Mouse (Mus musculus) forebrain, postnatal 0 days (tissue): Measurements from ENCODE around the gene Edrf1. TPM values are rescaled to one million over a fixed set of nuclear protein-coding genes. Genes with fewer than 3 reads are reported as not detected.
A peak's percentile ranks its signal among the peaks of the same experiment; 100 is the strongest.

Experiments
- ATAC-seq: fragments of 200-750 bp; cut with Nextera tagmentation; 2 replicates; pipeline ENCODE4 v1.8.0; 2017; ENCODE audit warnings: mild to moderate bottlenecking, moderate library complexity
- DNase-seq: peaks from one replicate; pipeline ENCODE4 v3.0.0-alpha.2; 2015
- H3K27ac ChIP-seq: fragments of 300-500 bp; sonication (generic); 2 replicates; pipeline ENCODE4 v1.5.1; 2014; ENCODE audit warnings: low read depth, mild to moderate bottlenecking, antibody characterized with exemption, low read length, moderate library complexity, mixed read lengths
- H3K27me3 ChIP-seq: fragments of 300-500 bp; sonication (generic); 2 replicates; pipeline ENCODE4 v1.6.1; 2014; ENCODE audit warnings: mild to moderate bottlenecking, low read length, mixed read lengths; ENCODE audit not compliant: insufficient read depth
- H3K36me3 ChIP-seq: fragments of 300-500 bp; sonication (generic); 2 replicates; pipeline ENCODE4 v1.6.1; 2014; ENCODE audit warnings: mild to moderate bottlenecking, moderate library complexity; ENCODE audit not compliant: insufficient read depth
- H3K4me1 ChIP-seq: fragments of 300-500 bp; sonication (generic); 2 replicates; pipeline ENCODE4 v1.6.1; 2014; ENCODE audit warnings: antibody characterized with exemption; ENCODE audit not compliant: insufficient read depth
- H3K4me2 ChIP-seq: fragments of 300-500 bp; sonication (generic); 2 replicates; pipeline ENCODE4 v1.6.1; 2014; ENCODE audit warnings: low read depth, mild to moderate bottlenecking, moderate library complexity
- H3K4me3 ChIP-seq: fragments of 300-500 bp; sonication (generic); 2 replicates; pipeline ENCODE4 v1.5.1; 2014; ENCODE audit warnings: low read depth, low read length, mixed read lengths
- H3K9ac ChIP-seq: fragments of 300-500 bp; sonication (generic); 2 replicates; pipeline ENCODE4 v1.6.1; 2014; ENCODE audit warnings: mild to moderate bottlenecking
- H3K9me3 ChIP-seq: fragments of 300-500 bp; sonication (generic); 2 replicates; pipeline ENCODE4 v1.6.1; 2016; ENCODE audit warnings: low read length
- CTCF ChIP-seq: sonication (generic); IDR thresholded peaks from 2 replicates; pipeline ENCODE4 v1.5.1; 2016; ENCODE audit warnings: antibody characterized with exemption, control low read depth, low read depth
- WGBS: fragments of 180-500 bp; shearing (Covaris S2); extraction: QIAGEN DNeasy Blood & Tissue Kit; methylation state at CpG from one replicate; pipeline ENCODE4 v1.1.7; 2014; 5-methylcytosine and 5-hydroxymethylcytosine counted together
- polyA plus RNA-seq: library from polyadenylated mRNA; unstranded; fragments of >200 nt; fragmentation: Nextera tagmentation; extraction: Ambion mirVana; gene quantifications from 2 replicates; pipeline ENCODE4 v1.2.1, GENCODE M21; 2015
- total RNA-seq: library from RNA; depleted of rRNA; stranded (reverse); fragments of >200 nt; gene quantifications from 2 replicates; pipeline ENCODE4 v1.2.3, GENCODE M21; 2014

Edrf1 gene
- total and polyA plus RNA-seq, 2 experiments from 2014 or later, result 10.5 to 27.8 TPM

DNA sequence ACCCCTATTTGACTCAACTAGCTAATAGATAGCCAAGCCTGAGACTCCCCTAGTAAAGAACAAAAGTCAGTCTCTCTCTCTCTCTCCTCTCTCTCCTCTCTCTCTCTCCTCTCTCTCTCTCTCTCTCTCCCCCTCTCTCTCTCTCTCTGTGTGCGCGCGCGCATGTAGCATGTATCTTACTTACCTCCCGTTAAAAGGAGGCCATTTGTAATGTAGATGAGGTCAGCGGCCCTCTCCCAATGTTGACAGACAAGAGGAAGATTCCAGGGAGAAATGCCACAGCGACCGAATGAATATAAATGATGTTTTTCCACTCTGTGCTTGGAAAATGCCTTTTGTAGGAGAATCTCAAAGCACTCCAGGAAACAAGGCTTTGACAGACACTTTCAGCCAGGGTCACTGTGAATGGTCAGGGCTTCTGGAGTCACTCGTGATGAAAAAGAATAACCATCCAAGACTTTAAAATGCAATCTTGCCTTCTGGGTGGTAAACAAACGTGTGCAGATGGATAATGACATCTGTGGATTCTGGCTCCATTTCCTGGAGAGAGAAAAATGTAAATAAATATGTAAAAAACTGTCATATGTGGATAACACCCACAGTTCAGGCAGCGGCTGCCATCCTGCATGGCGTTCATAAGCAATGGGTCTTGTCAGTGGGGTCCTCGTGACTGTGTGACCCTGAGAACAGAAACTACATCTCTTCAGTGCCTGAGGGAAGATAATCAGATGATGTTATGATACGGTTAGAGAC, 10.0 kb upstream of the Edrf1 start:
- Histone ChIP-seq H3K36me3 (no peaks in the 10 kb centered on the region), H3K9ac (no peak overlapping the region), H3K4me3 (no peak overlapping the region), H3K4me1 (0 out of 2 replicates have a peak, but pooled peaks cover 8% of the 10 kb centered on the region), H3K27me3 (no peaks in the 10 kb centered on the region), H3K9me3 (no peaks in the 10 kb centered on the region), H3K27ac (no peak overlapping the region), H3K4me2 (no peak overlapping the region)
- DNase-seq (peak; percentile 73), ATAC-seq (peak; percentile 53; the same call in 1 of the 2 replicates)
- 39% methylated on average over 14 of the region's 14 CpGs for WGBS
- TF ChIP-seq CTCF, result no peak

DNA sequence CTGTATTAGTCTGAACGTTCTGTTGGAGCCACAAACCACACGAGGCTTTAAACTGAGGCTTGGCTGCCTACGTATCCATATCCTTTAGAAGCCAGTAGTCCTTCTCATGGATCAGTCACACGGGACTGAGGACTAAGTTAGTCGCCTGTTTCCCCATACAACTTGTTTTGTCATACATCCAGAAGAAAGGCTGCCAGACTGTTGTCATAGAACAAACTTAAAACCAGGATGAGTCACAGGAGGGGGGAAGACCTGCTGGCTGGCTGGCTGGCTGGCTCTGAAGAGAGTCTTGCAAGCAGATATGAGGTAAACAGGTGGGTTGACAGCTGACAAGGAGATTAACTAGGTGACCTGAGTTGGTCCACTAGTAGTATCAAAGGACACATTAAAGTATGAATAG, 6.5 kb upstream of the Edrf1 start:
- ATAC-seq (no peak), DNase-seq (no peak)
- Histone ChIP-seq H3K36me3 (no peaks in the 10 kb centered on the region), H3K9me3 (no peaks in the 10 kb centered on the region), H3K4me1 (0 out of 2 replicates have a peak, but pooled peaks cover 8% of the 10 kb centered on the region), H3K4me2 (no peak overlapping the region), H3K4me3 (no peak overlapping the region), H3K9ac (no peak overlapping the region), H3K27me3 (no peaks in the 10 kb centered on the region), H3K27ac (no peak overlapping the region)
- WGBS, result 75% methylated on average over 5 of the region's 5 CpGs
- no peak for TF ChIP-seq CTCF

DNA sequence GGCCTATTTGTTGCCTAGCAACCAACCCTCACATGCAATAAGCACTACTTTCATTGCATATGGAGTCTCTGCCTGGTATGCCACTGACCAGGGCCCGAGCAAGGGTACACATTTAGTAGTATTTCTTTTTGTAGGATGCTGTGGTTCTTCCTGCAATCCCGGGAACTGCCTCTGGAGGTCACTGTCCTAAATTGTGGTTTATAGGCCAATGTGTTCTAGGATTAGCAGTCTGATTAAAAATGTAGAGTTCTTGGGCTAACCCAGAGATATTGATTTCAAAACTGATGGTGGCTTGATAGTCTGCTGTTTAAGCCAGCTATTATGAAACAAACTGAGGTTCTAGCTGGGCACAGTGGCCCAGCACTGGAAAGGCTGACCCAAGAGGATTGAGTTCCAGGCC, 4.9 kb upstream of the Edrf1 start:
- no peaks in the 10 kb centered on the region for H3K9me3 ChIP-seq
- H3K36me3 ChIP-seq, result no peaks in the 10 kb centered on the region
- H3K4me2 ChIP-seq, result no peak overlapping the region
- TF ChIP-seq CTCF, result peak; percentile 66
- H3K27me3 ChIP-seq, result no peaks in the 10 kb centered on the region
- H3K4me1 ChIP-seq, result 0 out of 2 replicates have a peak, but pooled peaks cover 5% of the 10 kb centered on the region
- no peak overlapping the region for H3K27ac ChIP-seq
- H3K9ac ChIP-seq, result no peak overlapping the region
- DNase-seq (peak; percentile 61), ATAC-seq (no peak)
- 22% methylated on average over 2 of the region's 2 CpGs for WGBS
- H3K4me3 ChIP-seq, result no peak overlapping the region

DNA sequence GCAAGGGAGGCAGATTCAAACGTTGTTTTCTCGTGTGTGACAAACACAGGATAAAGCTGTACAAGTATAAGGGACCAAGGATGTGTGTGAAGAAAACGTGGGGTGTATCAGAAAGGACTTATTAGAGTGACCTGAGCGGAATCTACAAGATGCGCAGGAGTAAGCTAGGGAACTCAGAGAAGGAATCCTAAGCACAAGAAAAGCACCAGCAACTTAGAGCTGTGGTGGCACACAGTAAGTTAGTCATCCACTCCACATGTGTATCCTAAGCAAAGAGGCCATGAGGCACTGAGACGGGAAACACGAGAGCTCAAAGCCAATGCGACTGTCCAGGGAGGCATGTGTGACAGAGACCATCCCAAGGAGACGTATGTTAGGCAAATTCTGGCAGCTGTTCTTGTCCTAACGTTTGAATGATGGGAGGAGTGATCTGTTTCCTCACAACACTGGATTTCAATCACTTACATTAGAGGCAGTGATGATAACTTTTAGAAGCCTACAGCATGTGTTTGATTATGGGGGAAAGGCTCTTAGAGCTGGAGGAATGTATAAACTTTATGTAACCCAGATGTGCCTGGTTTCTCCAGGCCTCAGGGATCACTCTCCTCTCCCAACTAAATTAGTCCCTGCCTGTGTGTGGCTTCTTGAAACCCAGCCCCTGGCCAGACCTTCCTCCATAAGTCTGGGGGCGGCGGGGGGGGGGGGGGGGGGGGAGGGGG, 2.3 kb upstream of the Edrf1 start:
- ATAC-seq (no peak), DNase-seq (no peak)
- no peak overlapping the region for H3K27ac ChIP-seq
- WGBS, result 59% methylated on average over 10 of the region's 12 CpGs
- no peaks in the 10 kb centered on the region for H3K4me1 ChIP-seq
- H3K36me3 ChIP-seq, result peaks cover 2% of the 10 kb centered on the region; the same call in 1 of the 2 replicates
- no peaks in the 10 kb centered on the region for H3K9me3 ChIP-seq
- no peak overlapping the region for H3K9ac ChIP-seq
- TF ChIP-seq CTCF, result no peak
- H3K4me2 ChIP-seq, result no peak overlapping the region
- no peaks in the 10 kb centered on the region for H3K27me3 ChIP-seq
- no peak overlapping the region for H3K4me3 ChIP-seq

DNA sequence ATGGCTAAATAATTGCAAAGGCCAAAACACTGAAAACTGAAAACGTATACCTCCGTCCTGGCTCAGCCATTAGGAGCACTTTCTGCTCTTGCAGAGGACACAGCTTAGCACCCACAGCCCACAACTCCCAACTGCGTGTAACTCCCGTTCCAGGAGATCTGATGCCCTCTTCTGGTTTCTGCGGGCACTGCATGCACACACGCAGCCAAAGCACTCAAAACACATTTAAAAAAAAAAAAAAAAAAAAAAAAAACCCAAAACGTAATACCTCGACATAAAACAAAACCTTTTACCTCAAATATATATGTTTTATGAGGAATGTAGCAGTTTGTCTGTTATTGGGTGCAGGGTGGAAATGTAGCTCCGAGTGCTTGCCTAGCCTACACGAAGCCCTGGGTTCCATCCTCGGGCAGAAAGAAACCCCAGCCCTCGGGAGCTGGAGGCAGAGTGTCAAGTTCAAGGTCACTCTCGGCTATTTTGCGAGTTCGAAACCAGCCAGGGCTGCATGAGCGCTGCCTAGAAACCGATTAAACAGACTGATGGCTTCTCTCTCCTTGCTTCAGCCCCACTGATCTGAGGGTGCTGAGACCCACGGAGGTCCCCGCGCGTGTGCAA, 498 bp upstream of the Edrf1 start:
- peak overlapping the region; percentile 86 for H3K9ac ChIP-seq
- peak overlapping the region; percentile 81 for H3K4me2 ChIP-seq
- H3K4me3 ChIP-seq, result peak overlapping the region; percentile 86
- H3K27ac ChIP-seq, result peak overlapping the region; percentile 85
- H3K4me1 ChIP-seq, result no peaks in the 10 kb centered on the region
- H3K27me3 ChIP-seq, result no peaks in the 10 kb centered on the region
- peaks cover 14% of the 10 kb centered on the region for H3K36me3 ChIP-seq
- WGBS, result 2% methylated on average over 21 of the region's 21 CpGs
- no peaks in the 10 kb centered on the region for H3K9me3 ChIP-seq
- DNase-seq (peak; percentile 94), ATAC-seq (peak; percentile 32; the same call in 1 of the 2 replicates)
- peak; percentile 86 for TF ChIP-seq CTCF

DNA sequence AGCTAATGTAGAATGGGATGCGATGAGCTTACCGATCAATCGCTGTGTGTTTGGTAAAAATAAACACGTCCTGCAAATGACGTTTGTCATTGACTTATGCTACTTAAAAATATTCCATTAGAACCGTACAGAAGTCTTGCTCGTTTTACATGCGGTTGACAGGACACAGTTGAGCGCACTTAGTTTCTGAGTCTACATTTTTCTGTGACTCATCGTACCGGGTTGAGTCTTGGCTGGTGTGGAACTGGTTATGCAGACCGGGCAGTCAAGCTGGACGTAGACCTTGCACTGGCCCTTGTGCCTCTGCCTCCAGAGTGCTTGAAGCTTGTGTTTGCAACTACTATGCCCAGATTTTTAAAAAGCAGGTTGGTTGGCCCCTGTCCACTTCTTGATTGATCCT, 963 bp downstream of the Edrf1 start:
- no peak for TF ChIP-seq CTCF
- WGBS, result 16% methylated on average over 13 of the region's 13 CpGs
- no peak overlapping the region for H3K27ac ChIP-seq

More for the DNA sequence above, 963 bp downstream of the Edrf1 start:
- ATAC-seq (no peak), DNase-seq (peak; percentile 41)
- Histone ChIP-seq H3K4me2 (peak overlapping the region; percentile 81), H3K9ac (peak overlapping the region; percentile 86), H3K27me3 (no peaks in the 10 kb centered on the region), H3K9me3 (no peaks in the 10 kb centered on the region), H3K36me3 (peaks cover 27% of the 10 kb centered on the region), H3K4me3 (peak overlapping the region; percentile 86), H3K4me1 (no peaks in the 10 kb centered on the region)
